Mouse (Mus musculus) brain, embryonic 14.5 days (tissue): ENCODE data around the gene Hist2h2bb.

ENCODE experiments used
- CTCF ChIP-seq: fragments of 200-500 bp; IDR thresholded peaks from 2 replicates; pipeline ENCODE4 v1.5.1; 2012; ENCODE audit warnings: inconsistent platforms, mild to moderate bottlenecking, moderate library complexity, borderline replicate concordance; ENCODE audit not compliant: insufficient read depth, insufficient read length; ENCODE audit errors: extremely low read depth
- POLR2A ChIP-seq: fragments of 200-500 bp; IDR thresholded peaks from 2 replicates; pipeline ENCODE4 v1.6.1; 2012; ENCODE audit warnings: mild to moderate bottlenecking, inconsistent platforms, borderline replicate concordance; ENCODE audit not compliant: poor library complexity, insufficient read depth, insufficient read length, severe bottlenecking; ENCODE audit errors: extremely low read depth

- TF ChIP-seq CTCF (no peak), POLR2A (no peak)
Measured at GRCm38 (mm10) chr3:96273591-96274465, 4.3 kb downstream of the Hist2h2bb start.
